In the genomic region with DNA sequence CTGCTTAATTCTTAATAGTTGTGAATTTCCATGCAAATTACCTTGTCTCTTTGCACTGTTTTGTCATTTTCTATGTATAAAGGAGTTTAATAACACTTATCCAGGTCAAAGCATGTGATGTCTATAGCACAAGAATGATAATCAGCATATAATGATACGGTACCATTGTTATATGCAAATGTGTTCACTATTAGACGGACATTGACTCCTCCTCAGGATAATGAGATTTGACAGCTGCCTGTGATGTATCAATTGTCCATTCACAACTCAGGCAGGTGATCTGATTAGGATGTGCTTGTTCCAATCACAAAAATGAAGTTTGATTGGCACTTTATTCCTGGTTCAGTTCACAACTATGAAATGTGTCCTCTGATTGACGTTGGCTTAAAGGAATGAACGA, we compare ENCODE assay signal across 12 mouse cellular contexts.
"Had no signal": no experiment of that assay in that cellular context is flagged by ENCODE, and none has a peak within 500 bp of the region (broad histone marks: within the 10 kb centered on the region; RNA-seq: fewer than 3 reads in every experiment).

No protein-coding gene starts in this region.

- H3K4me1 ChIP-seq: liver, embryonic 13.5 days had no signal

- H3K9ac ChIP-seq: liver, embryonic 13.5 days; lung, embryonic 14.5 days had no signal

- H3K27me3 ChIP-seq: liver, embryonic 13.5 days had no signal

- H3K9me3 ChIP-seq: liver, embryonic 13.5 days had no signal

- H3K4me3 ChIP-seq: liver, embryonic 13.5 days had no signal

- DNase-seq: kidney, adult 18-20 months; kidney, adult 9 months; kidney, postnatal 14 days; kidney, postnatal 4 days; liver, embryonic 13.5 days; lung, embryonic 14.5 days; midbrain, embryonic 14.5 days; thymus, adult 2 months; thymus, postnatal 14 days had no signal

- ATAC-seq: lung, postnatal 0 days had no signal

- H3K4me2 ChIP-seq: liver, embryonic 13.5 days; lung, embryonic 14.5 days had no signal

- H3K27ac ChIP-seq: liver, embryonic 13.5 days; macrophage; stomach, postnatal 0 days had no signal

- H3K36me3 ChIP-seq: liver, embryonic 13.5 days had no signal
